Mouse (Mus musculus) G1E (cell line): ENCODE data around the gene Nmi.

ENCODE experiments used
- CTCF ChIP-seq: IDR thresholded peaks from 2 replicates; pipeline ENCODE4 v1.5.1; 2012; ENCODE audit warnings: low read depth, low read length, inconsistent platforms, mixed read lengths
- GATA1 ChIP-seq: IDR thresholded peaks from 2 replicates; pipeline ENCODE4 v1.6.1; 2012; ENCODE audit warnings: borderline replicate concordance, low read length, inconsistent platforms, mixed read lengths
- POLR2AphosphoS5 ChIP-seq: IDR thresholded peaks from 2 replicates; pipeline ENCODE4 v1.6.1; 2012; ENCODE audit warnings: low read depth, low read length, inconsistent platforms; ENCODE audit not compliant: insufficient replicate concordance
- TAL1 ChIP-seq: conservative IDR thresholded peaks from 2 replicates; pipeline ENCODE4 v1.6.1; 2012; ENCODE audit warnings: low read depth, low read length, inconsistent platforms, mixed read lengths

DNA sequence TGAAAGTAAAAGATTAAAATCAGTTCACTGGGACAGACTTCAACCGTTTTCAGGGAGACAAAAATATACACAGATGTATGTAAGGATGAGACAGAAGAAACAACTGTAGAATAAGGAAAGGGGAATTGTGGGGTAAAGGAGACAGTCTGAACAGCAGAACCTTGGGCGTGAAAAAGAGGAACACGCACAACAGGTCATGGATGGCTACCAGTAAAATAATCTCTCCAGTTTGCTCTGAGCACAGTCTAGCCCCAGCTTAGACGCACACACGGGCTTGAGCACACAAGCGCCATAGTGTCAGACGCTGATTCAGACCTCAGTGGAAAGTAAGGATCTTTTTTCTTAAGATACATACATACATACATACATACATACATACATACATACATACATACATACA is 42.1 kb downstream of the Nmi start:
- TF ChIP-seq TAL1: no peak
- TF ChIP-seq CTCF: no peak
- no peak for TF ChIP-seq GATA1
- TF ChIP-seq POLR2AphosphoS5: no peak
